Mouse (Mus musculus): ENCODE data around the gene Txndc8. TPM values are rescaled to one million over a fixed set of nuclear protein-coding genes. Genes with fewer than 3 reads are reported as not detected.

The Txndc8 gene
- total and polyA plus RNA-seq, 2 experiments from 2014 or later: not detected

GRCm38 (mm10) chr4:57934181-57934580, 74.7 kb downstream of the Txndc8 start:
- TF ChIP-seq CTCF (IDR thresholded peaks at IDR 0.05): no peak
- Histone ChIP-seq H3K4me1 (ENCODE audit: insufficient read depth, low read length) (no peaks in the 10 kb centered on the region), H3K4me3 (ENCODE audit: low read depth, low read length) (no peak overlapping the region), H3K9ac (replicated peaks; ENCODE audit: low read length, poor library complexity, severe bottlenecking) (no peak overlapping the region), H3K4me2 (ENCODE audit: low read depth, low read length, poor library complexity, severe bottlenecking) (no peak overlapping the region), H3K27me3 (ENCODE audit: insufficient read depth, low read length) (no peaks in the 10 kb centered on the region), H3K27ac (ENCODE audit: low read depth, low read length) (no peak overlapping the region), H3K9me3 (ENCODE audit: low read length) (no peaks in the 10 kb centered on the region), H3K36me3 (ENCODE audit: insufficient read depth, low read length) (no peaks in the 10 kb centered on the region)
- no peak for ATAC-seq (ENCODE audit: low FRiP score)
- DNase-seq (ENCODE audit: low spot score): no peak
- WGBS: 79% methylated on average over 5 of the region's 5 CpGs

Other genes starting within 250 kb of the Txndc8 start
- gene D630039A03Rik, start 92.8 kb downstream of the Txndc8 start, total RNA-seq (2014; rRNA removed): 0.27 TPM in 1 of 2 replicates, not detected in the other
- gene D630039A03Rik, start 92.8 kb downstream of the Txndc8 start, polyA plus RNA-seq (2015; fragmentation: Nextera tagmentation; extraction: Ambion mirVana): 0.10 and 0.18 TPM in 2 replicates
- 96.5 and 122 TPM in 2 replicates for gene Txn1, start 52.7 kb downstream of the Txndc8 start, total RNA-seq (2014; rRNA removed)
- gene Txn1, start 52.7 kb downstream of the Txndc8 start, polyA plus RNA-seq (2015; fragmentation: Nextera tagmentation; extraction: Ambion mirVana): 352 and 374 TPM in 2 replicates
- gene Svep1, start 197.7 kb upstream of the Txndc8 start, total RNA-seq (2014; rRNA removed): 5.7 and 5.9 TPM in 2 replicates
- gene Svep1, start 197.7 kb upstream of the Txndc8 start, polyA plus RNA-seq (2015; fragmentation: Nextera tagmentation; extraction: Ambion mirVana): 0.75 and 0.85 TPM in 2 replicates

All from midbrain, postnatal 0 days (tissue).